Mouse (Mus musculus): Measurements from ENCODE around the gene Hddc3. TPM values are rescaled to one million over a fixed set of nuclear protein-coding genes. Genes with fewer than 3 reads are reported as not detected.
"Not testable (repeated sequence)": the region's sequence is repeated elsewhere in the genome, so short reads cannot be mapped to it uniquely, and the experiment has no call there.

The Hddc3 gene
- polyA plus RNA-seq, 1 experiment from 2014 or later: 15.7 TPM

GRCm38 (mm10) chr7:80387033-80387632, 44.2 kb downstream of the Hddc3 start:
- 22% methylated on average over 17 of the region's 17 CpGs for WGBS (ENCODE audit: insufficient replicate concordance)
- H3K27ac ChIP-seq (ENCODE audit: low read depth, low read length): peak overlapping the region; percentile 76
- peaks cover 24% of the 10 kb centered on the region for H3K4me1 ChIP-seq (ENCODE audit: control insufficient read depth, insufficient read depth, low read length)
- peak overlapping the region; percentile 79 for H3K9ac ChIP-seq (ENCODE audit: low read depth, low read length)
- ATAC-seq (replicated peaks; ENCODE audit: insufficient number of reproducible peaks, low FRiP score, low TSS enrichment): no peak
- H3K4me2 ChIP-seq: peak overlapping the region; percentile 74
- peaks cover 11% of the 10 kb centered on the region for H3K36me3 ChIP-seq (ENCODE audit: control insufficient read depth, insufficient read depth, low read length)
- H3K9me3 ChIP-seq (replicated peaks; ENCODE audit: control insufficient read depth, low read length): no peaks in the 10 kb centered on the region
- H3K27me3 ChIP-seq (ENCODE audit: control insufficient read depth, insufficient read depth, low read length): peaks cover 5% of the 10 kb centered on the region; the same call in 1 of the 2 replicates
- H3K4me3 ChIP-seq (ENCODE audit: low read depth, low read length): peak overlapping the region; percentile 43

GRCm38 (mm10) chr7:80387633-80388543, 45.0 kb downstream of the Hddc3 start, which contains the start of gene Fes:
Gene Fes, minus strand, starts transcription at chr7:80387946.
- H3K27me3 ChIP-seq (ENCODE audit: control insufficient read depth, insufficient read depth, low read length): 0 out of 2 replicates have a peak, but pooled peaks cover 3% of the 10 kb centered on the region
- H3K9ac ChIP-seq (ENCODE audit: low read depth, low read length): peak within 1 kb of the TSS; percentile 79
- peaks cover 24% of the 10 kb centered on the region for H3K4me1 ChIP-seq (ENCODE audit: control insufficient read depth, insufficient read depth, low read length)
- peak within 1 kb of the TSS; percentile 74 for H3K4me2 ChIP-seq
- peak within 1 kb of the TSS; percentile 76 for H3K27ac ChIP-seq (ENCODE audit: low read depth, low read length)
- H3K9me3 ChIP-seq (replicated peaks; ENCODE audit: control insufficient read depth, low read length): no peaks in the 10 kb centered on the region
- 6% methylated on average over 33 of the region's 33 CpGs for WGBS (ENCODE audit: insufficient replicate concordance)
- peaks cover 16% of the 10 kb centered on the region for H3K36me3 ChIP-seq (ENCODE audit: control insufficient read depth, insufficient read depth, low read length)
- ATAC-seq (replicated peaks; ENCODE audit: insufficient number of reproducible peaks, low FRiP score, low TSS enrichment): peak; percentile 46
- H3K4me3 ChIP-seq (ENCODE audit: low read depth, low read length): peak within 1 kb of the TSS; percentile 43

GRCm38 (mm10) chr7:80392119-80392518, 49.2 kb downstream of the Hddc3 start:
- Histone ChIP-seq H3K9ac (ENCODE audit: low read depth, low read length) (no peak overlapping the region), H3K27me3 (ENCODE audit: control insufficient read depth, insufficient read depth, low read length) (no peaks in the 10 kb centered on the region), H3K9me3 (replicated peaks; ENCODE audit: control insufficient read depth, low read length) (no peaks in the 10 kb centered on the region), H3K36me3 (ENCODE audit: control insufficient read depth, insufficient read depth, low read length) (peaks cover 41% of the 10 kb centered on the region), H3K4me3 (ENCODE audit: low read depth, low read length) (no peak overlapping the region), H3K4me2 (no peak overlapping the region), H3K4me1 (ENCODE audit: control insufficient read depth, insufficient read depth, low read length) (peaks cover 16% of the 10 kb centered on the region), H3K27ac (ENCODE audit: low read depth, low read length) (no peak overlapping the region)
- no peak for ATAC-seq (replicated peaks; ENCODE audit: insufficient number of reproducible peaks, low FRiP score, low TSS enrichment)
- 91% methylated on average over 15 of the region's 15 CpGs for WGBS (ENCODE audit: insufficient replicate concordance)

- ATAC-seq (replicated peaks; ENCODE audit: insufficient number of reproducible peaks, low FRiP score, low TSS enrichment): no peak
- no peak overlapping the region for H3K4me2 ChIP-seq
- H3K27me3 ChIP-seq (ENCODE audit: control insufficient read depth, insufficient read depth, low read length): no peaks in the 10 kb centered on the region
- no peak overlapping the region for H3K9ac ChIP-seq (ENCODE audit: low read depth, low read length)
- no peak overlapping the region for H3K27ac ChIP-seq (ENCODE audit: low read depth, low read length)
- H3K9me3 ChIP-seq (replicated peaks; ENCODE audit: control insufficient read depth, low read length): no peaks in the 10 kb centered on the region
- 85% methylated on average over 4 of the region's 4 CpGs for WGBS (ENCODE audit: insufficient replicate concordance)
- peaks cover 45% of the 10 kb centered on the region for H3K36me3 ChIP-seq (ENCODE audit: control insufficient read depth, insufficient read depth, low read length)
- H3K4me3 ChIP-seq (ENCODE audit: low read depth, low read length): no peak overlapping the region
- H3K4me1 ChIP-seq (ENCODE audit: control insufficient read depth, insufficient read depth, low read length): no peaks in the 10 kb centered on the region; the same call in 1 of the 2 replicates
Observed at GRCm38 (mm10) chr7:80394600-80394999, 51.7 kb downstream of the Hddc3 start.

GRCm38 (mm10) chr7:80396427-80396826, 53.5 kb downstream of the Hddc3 start:
- not testable (repeated sequence) for H3K4me3 ChIP-seq (ENCODE audit: low read depth, low read length); H3K27ac ChIP-seq (ENCODE audit: low read depth, low read length); ATAC-seq (replicated peaks; ENCODE audit: insufficient number of reproducible peaks, low FRiP score, low TSS enrichment); H3K9ac ChIP-seq (ENCODE audit: low read depth, low read length); H3K4me2 ChIP-seq; H3K9me3 ChIP-seq (replicated peaks; ENCODE audit: control insufficient read depth, low read length); H3K27me3 ChIP-seq (ENCODE audit: control insufficient read depth, insufficient read depth, low read length)
- peaks cover 38% of the 10 kb centered on the region for H3K36me3 ChIP-seq (ENCODE audit: control insufficient read depth, insufficient read depth, low read length)
- peaks cover 17% of the 10 kb centered on the region for H3K4me1 ChIP-seq (ENCODE audit: control insufficient read depth, insufficient read depth, low read length)
- 73% methylated on average over 4 of the region's 4 CpGs for WGBS (ENCODE audit: insufficient replicate concordance)

- Histone ChIP-seq H3K27ac (ENCODE audit: low read depth, low read length) (no peak overlapping the region), H3K9ac (ENCODE audit: low read depth, low read length) (no peak overlapping the region), H3K4me1 (ENCODE audit: control insufficient read depth, insufficient read depth, low read length) (peaks cover 17% of the 10 kb centered on the region), H3K4me2 (no peak overlapping the region), H3K9me3 (replicated peaks; ENCODE audit: control insufficient read depth, low read length) (no peaks in the 10 kb centered on the region), H3K27me3 (ENCODE audit: control insufficient read depth, insufficient read depth, low read length) (no peaks in the 10 kb centered on the region), H3K4me3 (ENCODE audit: low read depth, low read length) (no peak overlapping the region), H3K36me3 (ENCODE audit: control insufficient read depth, insufficient read depth, low read length) (peaks cover 28% of the 10 kb centered on the region)
- WGBS (ENCODE audit: insufficient replicate concordance): 90% methylated on average over 9 of the region's 9 CpGs
- ATAC-seq (replicated peaks; ENCODE audit: insufficient number of reproducible peaks, low FRiP score, low TSS enrichment): no peak
Observed at GRCm38 (mm10) chr7:80397986-80398385, 55.1 kb downstream of the Hddc3 start.

GRCm38 (mm10) chr7:80398654-80399444, 55.9 kb downstream of the Hddc3 start:
- Histone ChIP-seq H3K4me2 (0 out of 2 replicates have a peak overlapping the region, but pooled peaks have one; percentile 5), H3K4me1 (ENCODE audit: control insufficient read depth, insufficient read depth, low read length) (peaks cover 22% of the 10 kb centered on the region), H3K27ac (ENCODE audit: low read depth, low read length) (no peak overlapping the region), H3K36me3 (ENCODE audit: control insufficient read depth, insufficient read depth, low read length) (peaks cover 24% of the 10 kb centered on the region), H3K9ac (ENCODE audit: low read depth, low read length) (0 out of 2 replicates have a peak overlapping the region, but pooled peaks have one; percentile 35), H3K9me3 (replicated peaks; ENCODE audit: control insufficient read depth, low read length) (no peaks in the 10 kb centered on the region), H3K4me3 (ENCODE audit: low read depth, low read length) (no peak overlapping the region), H3K27me3 (ENCODE audit: control insufficient read depth, insufficient read depth, low read length) (no peaks in the 10 kb centered on the region)
- no peak for ATAC-seq (replicated peaks; ENCODE audit: insufficient number of reproducible peaks, low FRiP score, low TSS enrichment)
- WGBS (ENCODE audit: insufficient replicate concordance): 69% methylated on average over 9 of the region's 9 CpGs

- peaks cover 31% of the 10 kb centered on the region for H3K4me1 ChIP-seq (ENCODE audit: control insufficient read depth, insufficient read depth, low read length)
- peak overlapping the region; percentile 97 for H3K4me3 ChIP-seq (ENCODE audit: low read depth, low read length)
- H3K4me2 ChIP-seq: peak overlapping the region; percentile 92
- peak overlapping the region; percentile 99 for H3K9ac ChIP-seq (ENCODE audit: low read depth, low read length)
- H3K9me3 ChIP-seq (replicated peaks; ENCODE audit: control insufficient read depth, low read length): no peaks in the 10 kb centered on the region
- peaks cover 19% of the 10 kb centered on the region for H3K36me3 ChIP-seq (ENCODE audit: control insufficient read depth, insufficient read depth, low read length)
- H3K27me3 ChIP-seq (ENCODE audit: control insufficient read depth, insufficient read depth, low read length): no peaks in the 10 kb centered on the region
- H3K27ac ChIP-seq (ENCODE audit: low read depth, low read length): peak overlapping the region; percentile 46; the same call in 1 of the 2 replicates
- no peak for ATAC-seq (replicated peaks; ENCODE audit: insufficient number of reproducible peaks, low FRiP score, low TSS enrichment)
- 46% methylated on average over 5 of the region's 5 CpGs for WGBS (ENCODE audit: insufficient replicate concordance)
Observed at GRCm38 (mm10) chr7:80400099-80400498, 57.2 kb downstream of the Hddc3 start.

All from heart, embryonic 11.5 days (tissue).